Mouse (Mus musculus): ENCODE data around the gene Hdac10. TPM values are rescaled to one million over a fixed set of nuclear protein-coding genes. Genes with fewer than 3 reads are reported as not detected.
A peak's percentile ranks its signal among the peaks of the same experiment; 100 is the strongest.

Hdac10 gene
- not detected in 2 replicates for polyA plus RNA-seq (2012; ENCODE audit: insufficient read depth, insufficient read length, low replicate concordance, missing spikeins)

DNA sequence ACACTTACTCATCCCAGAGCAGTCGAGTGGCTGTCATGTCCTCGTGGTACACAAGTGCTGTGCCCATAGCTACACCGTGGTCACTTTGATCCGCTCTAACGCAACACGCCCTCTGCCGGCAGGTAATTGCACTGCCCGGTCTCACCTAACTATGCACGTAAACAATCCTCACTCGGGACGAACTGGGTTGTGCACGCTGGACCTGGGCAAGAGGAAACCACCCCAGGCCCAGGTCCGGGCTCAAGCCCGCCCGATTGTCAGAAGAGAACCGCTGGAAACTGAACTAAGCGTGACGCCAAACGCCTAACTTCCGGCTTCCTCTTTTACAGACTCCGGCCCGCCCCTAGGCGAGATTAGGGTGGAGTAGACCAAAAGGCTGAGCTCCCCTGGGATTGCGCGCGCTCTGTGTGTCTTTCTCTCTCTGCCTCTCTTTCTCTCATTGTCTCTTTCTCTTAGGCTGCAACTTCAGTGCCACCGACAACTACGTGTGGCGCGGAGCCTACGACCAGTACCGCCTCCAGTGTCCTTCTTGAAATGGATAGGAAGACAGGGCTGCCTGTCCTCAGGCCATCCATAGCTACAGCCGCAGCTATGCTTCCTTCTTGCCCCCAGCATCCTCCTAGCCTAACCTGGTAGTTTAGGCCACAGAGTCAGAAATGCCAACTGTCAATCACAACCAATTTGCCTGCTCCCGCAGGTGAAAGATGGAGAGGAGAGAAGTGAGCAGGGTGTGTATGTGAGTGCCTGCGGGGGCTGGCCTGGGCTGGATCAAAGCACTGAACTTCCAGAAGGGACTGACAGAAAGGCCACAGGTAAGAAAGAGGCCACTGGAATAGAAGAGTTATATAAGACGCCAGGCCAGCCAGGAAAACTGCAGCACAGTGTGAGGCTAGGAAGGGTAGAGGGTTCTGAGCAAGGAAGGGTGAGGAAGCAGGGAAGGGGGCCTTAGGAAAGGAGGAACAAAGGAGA is at the start of gene Hdac10:
Gene Hdac10, minus strand, starts transcription at position 319 of the 969 bp plus-strand sequence.
- TF ChIP-seq POLR2A (IDR thresholded peaks at IDR 0.05; ENCODE audit: insufficient read depth, low read depth, low read length) (peak; percentile 40; the same call in 1 of the 2 replicates), CTCF (IDR thresholded peaks at IDR 0.05; ENCODE audit: insufficient read depth, low read depth, low read length) (peak; percentile 98)
- 3% methylated on average over 36 of the region's 36 CpGs for WGBS
- peak within 1 kb of the TSS; percentile 63 for H3K27ac ChIP-seq (ENCODE audit: insufficient read depth, low read depth, low read length)

GRCm38 (mm10) chr15:89177576-89178259 is 49.2 kb upstream of the Hdac10 start:
- TF ChIP-seq CTCF (IDR thresholded peaks at IDR 0.05; ENCODE audit: insufficient read depth, low read depth, low read length) (no peak), POLR2A (IDR thresholded peaks at IDR 0.05; ENCODE audit: insufficient read depth, low read depth, low read length) (no peak)
- Histone ChIP-seq H3K27ac (ENCODE audit: insufficient read depth, low read depth, low read length) (peak overlapping the region; percentile 60), H3K4me3 (ENCODE audit: insufficient read depth, low read depth, low read length) (no peak overlapping the region), H3K4me1 (ENCODE audit: control insufficient read depth, insufficient read depth, low read length) (peaks cover 74% of the 10 kb centered on the region)
- WGBS: 66% methylated on average over 4 of the region's 4 CpGs

More for the DNA sequence above, at the start of gene Hdac10:
- Histone ChIP-seq H3K4me3 (ENCODE audit: insufficient read depth, low read depth, low read length) (peak within 1 kb of the TSS; percentile 83), H3K4me1 (ENCODE audit: control insufficient read depth, insufficient read depth, low read length) (peaks cover 21% of the 10 kb centered on the region)

DNA sequence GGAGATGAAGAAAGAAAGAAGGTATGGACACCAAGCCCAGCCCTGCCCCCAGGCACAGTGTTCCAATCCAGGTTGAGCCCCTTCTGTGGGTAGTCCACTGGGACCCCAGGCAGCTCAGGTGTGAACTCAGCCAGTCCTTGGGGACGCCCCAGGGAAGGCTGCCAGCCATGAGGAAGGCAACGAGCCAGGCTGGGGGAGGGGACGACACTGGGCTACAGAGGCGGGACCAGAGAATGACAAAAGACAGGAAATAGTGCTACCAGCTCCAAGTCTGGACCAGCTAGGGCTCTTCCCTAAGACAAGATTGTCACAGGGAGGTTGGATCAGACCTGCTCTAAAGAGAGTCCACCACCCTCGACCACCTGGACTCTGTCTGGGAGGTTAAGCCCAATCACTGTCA is 48.6 kb upstream of the Hdac10 start:
- peak overlapping the region; percentile 60 for H3K27ac ChIP-seq (ENCODE audit: insufficient read depth, low read depth, low read length)
- WGBS: 31% methylated on average over 5 of the region's 5 CpGs
- H3K4me1 ChIP-seq (ENCODE audit: control insufficient read depth, insufficient read depth, low read length): peaks cover 75% of the 10 kb centered on the region
- H3K4me3 ChIP-seq (ENCODE audit: insufficient read depth, low read depth, low read length): no peak overlapping the region
- no peak for TF ChIP-seq POLR2A (IDR thresholded peaks at IDR 0.05; ENCODE audit: insufficient read depth, low read depth, low read length)
- no peak for TF ChIP-seq CTCF (IDR thresholded peaks at IDR 0.05; ENCODE audit: insufficient read depth, low read depth, low read length)

DNA sequence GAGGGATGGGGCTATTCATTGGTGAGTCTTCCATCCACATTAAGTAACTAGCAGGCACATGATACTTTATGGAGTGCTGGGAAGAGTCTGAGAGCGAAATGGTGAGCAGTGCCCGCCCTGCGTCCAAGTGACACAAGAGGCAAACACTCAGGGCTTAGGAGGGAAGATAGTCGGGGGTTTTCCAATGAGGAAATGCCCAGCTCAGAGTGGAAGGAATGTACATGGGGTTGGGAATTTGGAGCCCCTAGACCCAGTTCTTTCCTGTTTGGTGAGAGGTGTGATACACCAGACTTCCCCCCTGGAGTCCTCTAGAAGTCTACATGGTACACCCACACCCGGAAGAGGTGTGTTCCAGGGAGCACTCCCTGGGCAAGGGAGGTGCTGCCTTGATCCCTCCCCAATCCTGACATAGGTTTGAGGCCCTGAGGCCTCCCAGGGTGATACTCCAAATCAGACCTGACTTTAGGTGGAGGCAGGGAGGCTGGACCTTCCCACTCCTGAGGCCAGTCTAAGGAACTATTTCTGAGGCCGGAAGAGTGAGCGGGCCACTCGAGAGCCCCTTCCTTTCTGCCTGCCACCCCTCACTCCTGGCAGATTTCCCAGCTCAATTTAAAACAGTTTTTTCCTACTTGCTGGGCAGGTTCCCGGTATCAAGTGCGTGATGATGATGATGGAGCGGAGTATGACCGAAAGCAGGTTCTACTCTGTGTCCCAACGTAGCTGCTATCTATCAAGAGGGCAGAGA is 47.1 kb upstream of the Hdac10 start:
- 71% methylated on average over 13 of the region's 13 CpGs for WGBS

DNA sequence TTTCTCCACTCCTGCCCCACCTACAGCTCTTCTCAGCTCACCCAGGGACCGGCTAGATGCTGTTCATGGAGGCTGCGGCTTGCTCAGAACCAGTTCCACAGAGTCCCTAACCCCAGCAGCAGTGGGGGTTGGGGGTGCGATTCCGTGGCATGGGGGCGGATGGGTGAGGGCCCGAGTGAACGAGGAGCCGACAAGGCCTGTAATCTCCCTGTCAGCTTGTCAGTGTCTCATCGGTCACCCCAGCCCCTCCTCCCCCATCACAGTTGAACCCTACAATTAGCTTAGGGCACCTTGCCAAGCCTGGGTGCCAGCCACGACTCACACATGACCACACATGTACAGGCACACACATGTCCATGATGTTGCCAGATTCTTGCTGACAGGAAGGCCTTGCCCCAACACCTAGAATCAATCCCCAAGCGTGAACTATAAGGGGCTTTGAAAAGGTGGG is 46.4 kb upstream of the Hdac10 start:
- H3K4me3 ChIP-seq (ENCODE audit: insufficient read depth, low read depth, low read length): no peak overlapping the region
- H3K27ac ChIP-seq (ENCODE audit: insufficient read depth, low read depth, low read length): peak overlapping the region; percentile 25; the same call in 1 of the 2 replicates
- WGBS: 27% methylated on average over 11 of the region's 11 CpGs
- no peak for TF ChIP-seq CTCF (IDR thresholded peaks at IDR 0.05; ENCODE audit: insufficient read depth, low read depth, low read length)
- TF ChIP-seq POLR2A (IDR thresholded peaks at IDR 0.05; ENCODE audit: insufficient read depth, low read depth, low read length): no peak
- peaks cover 78% of the 10 kb centered on the region for H3K4me1 ChIP-seq (ENCODE audit: control insufficient read depth, insufficient read depth, low read length)

More for the DNA sequence above, 47.1 kb upstream of the Hdac10 start:
- H3K4me3 ChIP-seq (ENCODE audit: insufficient read depth, low read depth, low read length): no peak overlapping the region
- H3K4me1 ChIP-seq (ENCODE audit: control insufficient read depth, insufficient read depth, low read length): peaks cover 72% of the 10 kb centered on the region
- no peak overlapping the region; the same call in 1 of the 2 replicates for H3K27ac ChIP-seq (ENCODE audit: insufficient read depth, low read depth, low read length)
- TF ChIP-seq POLR2A (IDR thresholded peaks at IDR 0.05; ENCODE audit: insufficient read depth, low read depth, low read length) (no peak), CTCF (IDR thresholded peaks at IDR 0.05; ENCODE audit: insufficient read depth, low read depth, low read length) (no peak)

- no peak for TF ChIP-seq POLR2A (IDR thresholded peaks at IDR 0.05; ENCODE audit: insufficient read depth, low read depth, low read length)
- no peak for TF ChIP-seq CTCF (IDR thresholded peaks at IDR 0.05; ENCODE audit: insufficient read depth, low read depth, low read length)
- 9% methylated on average over 15 of the region's 15 CpGs for WGBS
- Histone ChIP-seq H3K4me3 (ENCODE audit: insufficient read depth, low read depth, low read length) (peak overlapping the region; percentile 70), H3K4me1 (ENCODE audit: control insufficient read depth, insufficient read depth, low read length) (peaks cover 80% of the 10 kb centered on the region), H3K27ac (ENCODE audit: insufficient read depth, low read depth, low read length) (peak overlapping the region; percentile 84; the same call in 1 of the 2 replicates)
Measured at GRCm38 (mm10) chr15:89173906-89174214, 45.4 kb upstream of the Hdac10 start.

DNA sequence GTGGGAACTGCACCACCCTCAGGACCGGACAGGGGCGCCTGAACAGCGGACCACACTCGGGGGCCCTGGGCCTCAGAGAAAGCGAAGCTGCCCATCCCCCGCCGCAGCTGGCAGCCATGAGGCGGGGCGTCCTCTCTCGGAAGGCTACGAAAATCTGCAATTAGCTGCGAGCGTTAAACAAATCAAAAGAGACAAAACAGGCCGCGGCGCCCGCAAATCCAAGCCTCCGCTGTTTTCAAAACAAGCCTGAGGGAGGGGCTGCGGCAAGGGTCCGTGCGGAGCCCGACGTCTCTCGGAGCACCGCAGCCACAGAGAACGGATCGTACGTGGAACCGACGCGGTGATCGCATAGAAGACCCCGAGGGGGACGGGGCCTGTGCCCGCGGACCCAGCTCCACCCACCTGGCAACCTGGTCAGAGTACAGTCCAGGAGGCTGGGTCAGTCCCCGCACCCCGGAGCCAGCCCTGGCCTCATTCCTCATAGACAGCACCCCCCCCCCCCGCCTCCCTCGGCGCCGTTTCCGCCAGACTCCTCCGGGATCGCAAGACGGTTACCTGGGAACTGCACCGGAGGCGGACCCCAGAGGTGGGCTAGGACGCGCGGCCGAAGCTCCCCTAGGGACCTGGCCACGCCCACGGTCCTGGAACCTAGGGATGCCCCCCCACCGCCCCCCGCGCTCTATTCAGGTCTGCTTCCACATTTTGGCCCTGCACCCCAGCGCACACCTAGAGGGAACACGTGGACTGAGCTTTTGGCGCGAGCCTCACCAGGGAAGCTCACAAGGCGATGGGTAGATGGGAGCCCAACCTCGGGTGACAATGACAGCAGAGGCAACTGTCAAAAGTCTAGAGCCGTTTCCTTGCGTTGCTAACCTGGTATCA is 44.8 kb upstream of the Hdac10 start:
- Histone ChIP-seq H3K4me1 (ENCODE audit: control insufficient read depth, insufficient read depth, low read length) (peaks cover 75% of the 10 kb centered on the region), H3K27ac (ENCODE audit: insufficient read depth, low read depth, low read length) (peak overlapping the region; percentile 84), H3K4me3 (ENCODE audit: insufficient read depth, low read depth, low read length) (peak overlapping the region; percentile 70)
- WGBS: under 1% methylated on average over 65 of the region's 65 CpGs
- peak; percentile 20; the same call in 1 of the 2 replicates for TF ChIP-seq CTCF (IDR thresholded peaks at IDR 0.05; ENCODE audit: insufficient read depth, low read depth, low read length)
- TF ChIP-seq POLR2A (IDR thresholded peaks at IDR 0.05; ENCODE audit: insufficient read depth, low read depth, low read length): peak; percentile 21; the same call in 1 of the 2 replicates
